In genomic region chr14:91852258-91852657, GRCm38 (mm10) we compare ENCODE assay signal across 28 mouse cellular contexts.
"Had no signal": no experiment of that assay in that cellular context is flagged by ENCODE, and none has a peak within 500 bp of the region (broad histone marks: within the 10 kb centered on the region; RNA-seq: fewer than 3 reads in every experiment).

No protein-coding gene starts in this region.

- ATAC-seq: forebrain, embryonic 13.5 days; forebrain, embryonic 14.5 days; forebrain, embryonic 15.5 days; forebrain, embryonic 16.5 days; forebrain, postnatal 0 days had no signal

- H3K4me1 ChIP-seq: embryonic facial prominence, embryonic 10.5 days; embryonic facial prominence, embryonic 12.5 days; embryonic facial prominence, embryonic 13.5 days; embryonic facial prominence, embryonic 15.5 days; forebrain, embryonic 10.5 days; forebrain, embryonic 12.5 days; forebrain, embryonic 13.5 days; forebrain, embryonic 15.5 days had no signal

- H3K9ac ChIP-seq: embryonic facial prominence, embryonic 12.5 days; embryonic facial prominence, embryonic 13.5 days; embryonic facial prominence, embryonic 15.5 days; forebrain, embryonic 12.5 days; forebrain, embryonic 13.5 days; forebrain, embryonic 15.5 days; forebrain, postnatal 0 days had no signal

- H3K4me3 ChIP-seq: embryonic facial prominence, embryonic 10.5 days; embryonic facial prominence, embryonic 12.5 days; embryonic facial prominence, embryonic 13.5 days; embryonic facial prominence, embryonic 15.5 days; erythroblast, embryonic 14.5 days; forebrain, embryonic 10.5 days; forebrain, embryonic 12.5 days; forebrain, embryonic 13.5 days; forebrain, embryonic 15.5 days; gastrocnemius, adult 2 months; heart, adult 2 months had no signal

- H3K9me3 ChIP-seq: embryonic facial prominence, embryonic 10.5 days; embryonic facial prominence, embryonic 12.5 days; embryonic facial prominence, embryonic 13.5 days; embryonic facial prominence, embryonic 15.5 days; forebrain, embryonic 10.5 days; forebrain, embryonic 12.5 days; forebrain, embryonic 13.5 days; forebrain, embryonic 15.5 days had no signal

- H3K27ac ChIP-seq: embryonic facial prominence, embryonic 10.5 days; embryonic facial prominence, embryonic 12.5 days; embryonic facial prominence, embryonic 13.5 days; embryonic facial prominence, embryonic 15.5 days; forebrain, embryonic 10.5 days; forebrain, embryonic 12.5 days; forebrain, embryonic 13.5 days; forebrain, embryonic 15.5 days; gastrocnemius, adult 2 months; heart, adult 2 months had no signal

- H3K36me3 ChIP-seq: embryonic facial prominence, embryonic 10.5 days; embryonic facial prominence, embryonic 12.5 days; embryonic facial prominence, embryonic 13.5 days; embryonic facial prominence, embryonic 15.5 days; forebrain, embryonic 10.5 days; forebrain, embryonic 12.5 days; forebrain, embryonic 15.5 days had no signal

- H3K4me2 ChIP-seq: embryonic facial prominence, embryonic 12.5 days; embryonic facial prominence, embryonic 13.5 days; embryonic facial prominence, embryonic 15.5 days; forebrain, embryonic 12.5 days; forebrain, embryonic 13.5 days; forebrain, embryonic 15.5 days had no signal

- DNase-seq: cerebellum, adult 2 months; cerebellum, adult 8-10 months; cerebellum, adult 9-10 months; cerebellum, adult 9-11 months; cerebellum, postnatal 10 days; cerebellum, postnatal 14 days; cerebellum, postnatal 25 days; cerebellum, postnatal 36 days; embryo, embryonic 11 days; forebrain, postnatal 0 days; gastrocnemius, adult 2 months; gastrocnemius, postnatal 10 days; gastrocnemius, postnatal 14 days; gastrocnemius, postnatal 36 days; heart, adult 11 months; heart, adult 18-20 months; heart, adult 2 months had no signal

- H3K27me3 ChIP-seq: embryonic facial prominence, embryonic 12.5 days; embryonic facial prominence, embryonic 13.5 days; embryonic facial prominence, embryonic 15.5 days; forebrain, embryonic 12.5 days; forebrain, embryonic 13.5 days; forebrain, embryonic 15.5 days had no signal
